Mouse (Mus musculus): ENCODE results near the gene Otx2. TPM values are rescaled to one million over a fixed set of nuclear protein-coding genes. Genes with fewer than 3 reads are reported as not detected.
A peak's percentile ranks its signal among the peaks of the same experiment; 100 is the strongest.

Gene Otx2
- polyA plus RNA-seq, 1 experiment, result 45.0 TPM

GRCm38 (mm10) chr14:48670761-48671479 is 2.7 kb downstream of the Otx2 start:
- peaks cover 35% of the 10 kb centered on the region for H3K27me3 ChIP-seq (ENCODE audit: control insufficient read depth, insufficient read depth, low read length, poor library complexity, severe bottlenecking)
- H3K36me3 ChIP-seq (ENCODE audit: control insufficient read depth, insufficient read depth, low read length, poor library complexity, severe bottlenecking), result no peaks in the 10 kb centered on the region
- TF ChIP-seq EP300 (IDR thresholded peaks at IDR 0.05; ENCODE audit: insufficient read depth, low read depth, low read length) (no peak), CTCF (IDR thresholded peaks at IDR 0.05; ENCODE audit: low read depth, low read length) (no peak), POLR2A (IDR thresholded peaks at IDR 0.05; ENCODE audit: insufficient read depth, low read length) (no peak)
- H3K4me3 ChIP-seq (ENCODE audit: low read depth, low read length), result no peak overlapping the region
- no peaks in the 10 kb centered on the region for H3K4me1 ChIP-seq (ENCODE audit: control insufficient read depth, insufficient read depth, low read length)
- H3K27ac ChIP-seq (ENCODE audit: insufficient read depth, low read length), result no peak overlapping the region
- no peaks in the 10 kb centered on the region for H3K9me3 ChIP-seq (replicated peaks; ENCODE audit: control insufficient read depth, insufficient read depth, low read length, poor library complexity, severe bottlenecking)
- no peak overlapping the region for H3K9ac ChIP-seq (ENCODE audit: low read depth, poor library complexity, severe bottlenecking)

- H3K9ac ChIP-seq (ENCODE audit: low read depth, poor library complexity, severe bottlenecking), result no peak overlapping the region
- no peaks in the 10 kb centered on the region for H3K9me3 ChIP-seq (replicated peaks; ENCODE audit: control insufficient read depth, insufficient read depth, low read length, poor library complexity, severe bottlenecking)
- no peak overlapping the region for H3K27ac ChIP-seq (ENCODE audit: insufficient read depth, low read length)
- TF ChIP-seq EP300 (IDR thresholded peaks at IDR 0.05; ENCODE audit: insufficient read depth, low read depth, low read length), result no peak
- no peak for TF ChIP-seq POLR2A (IDR thresholded peaks at IDR 0.05; ENCODE audit: insufficient read depth, low read length)
- H3K4me1 ChIP-seq (ENCODE audit: control insufficient read depth, insufficient read depth, low read length), result no peaks in the 10 kb centered on the region
- no peaks in the 10 kb centered on the region for H3K36me3 ChIP-seq (ENCODE audit: control insufficient read depth, insufficient read depth, low read length, poor library complexity, severe bottlenecking)
- H3K27me3 ChIP-seq (ENCODE audit: control insufficient read depth, insufficient read depth, low read length, poor library complexity, severe bottlenecking), result peaks cover 39% of the 10 kb centered on the region
- no peak overlapping the region for H3K4me3 ChIP-seq (ENCODE audit: low read depth, low read length)
Observed at GRCm38 (mm10) chr14:48670258-48670630, 3.4 kb downstream of the Otx2 start.

GRCm38 (mm10) chr14:48669541-48670257 is 3.9 kb downstream of the Otx2 start:
- H3K9ac ChIP-seq (ENCODE audit: low read depth, poor library complexity, severe bottlenecking), result no peak overlapping the region
- no peak overlapping the region for H3K4me3 ChIP-seq (ENCODE audit: low read depth, low read length)
- no peak overlapping the region for H3K27ac ChIP-seq (ENCODE audit: insufficient read depth, low read length)
- no peaks in the 10 kb centered on the region for H3K9me3 ChIP-seq (replicated peaks; ENCODE audit: control insufficient read depth, insufficient read depth, low read length, poor library complexity, severe bottlenecking)
- no peaks in the 10 kb centered on the region for H3K36me3 ChIP-seq (ENCODE audit: control insufficient read depth, insufficient read depth, low read length, poor library complexity, severe bottlenecking)
- TF ChIP-seq EP300 (IDR thresholded peaks at IDR 0.05; ENCODE audit: insufficient read depth, low read depth, low read length) (no peak), CTCF (IDR thresholded peaks at IDR 0.05; ENCODE audit: low read depth, low read length) (no peak), POLR2A (IDR thresholded peaks at IDR 0.05; ENCODE audit: insufficient read depth, low read length) (no peak)
- no peaks in the 10 kb centered on the region for H3K4me1 ChIP-seq (ENCODE audit: control insufficient read depth, insufficient read depth, low read length)
- H3K27me3 ChIP-seq (ENCODE audit: control insufficient read depth, insufficient read depth, low read length, poor library complexity, severe bottlenecking), result peaks cover 41% of the 10 kb centered on the region

GRCm38 (mm10) chr14:48668761-48669303 is 4.8 kb downstream of the Otx2 start:
- Histone ChIP-seq H3K9ac (ENCODE audit: low read depth, poor library complexity, severe bottlenecking) (no peak overlapping the region), H3K9me3 (replicated peaks; ENCODE audit: control insufficient read depth, insufficient read depth, low read length, poor library complexity, severe bottlenecking) (no peaks in the 10 kb centered on the region), H3K4me1 (ENCODE audit: control insufficient read depth, insufficient read depth, low read length) (no peaks in the 10 kb centered on the region), H3K27ac (ENCODE audit: insufficient read depth, low read length) (no peak overlapping the region), H3K27me3 (ENCODE audit: control insufficient read depth, insufficient read depth, low read length, poor library complexity, severe bottlenecking) (peaks cover 43% of the 10 kb centered on the region), H3K36me3 (ENCODE audit: control insufficient read depth, insufficient read depth, low read length, poor library complexity, severe bottlenecking) (no peaks in the 10 kb centered on the region), H3K4me3 (ENCODE audit: low read depth, low read length) (peak overlapping the region; percentile 48)
- no peak for TF ChIP-seq POLR2A (IDR thresholded peaks at IDR 0.05; ENCODE audit: insufficient read depth, low read length)
- TF ChIP-seq EP300 (IDR thresholded peaks at IDR 0.05; ENCODE audit: insufficient read depth, low read depth, low read length), result 0 out of 2 replicates have a peak, but pooled peaks have one; percentile 21

GRCm38 (mm10) chr14:48668051-48668481 is 5.6 kb downstream of the Otx2 start:
- no peaks in the 10 kb centered on the region for H3K36me3 ChIP-seq (ENCODE audit: control insufficient read depth, insufficient read depth, low read length, poor library complexity, severe bottlenecking)
- H3K9ac ChIP-seq (ENCODE audit: low read depth, poor library complexity, severe bottlenecking), result no peak overlapping the region
- no peak overlapping the region for H3K27ac ChIP-seq (ENCODE audit: insufficient read depth, low read length)
- peaks cover 45% of the 10 kb centered on the region for H3K27me3 ChIP-seq (ENCODE audit: control insufficient read depth, insufficient read depth, low read length, poor library complexity, severe bottlenecking)
- H3K4me1 ChIP-seq (ENCODE audit: control insufficient read depth, insufficient read depth, low read length), result no peaks in the 10 kb centered on the region
- H3K4me3 ChIP-seq (ENCODE audit: low read depth, low read length), result no peak overlapping the region
- H3K9me3 ChIP-seq (replicated peaks; ENCODE audit: control insufficient read depth, insufficient read depth, low read length, poor library complexity, severe bottlenecking), result no peaks in the 10 kb centered on the region
- TF ChIP-seq EP300 (IDR thresholded peaks at IDR 0.05; ENCODE audit: insufficient read depth, low read depth, low read length), result no peak
- no peak for TF ChIP-seq POLR2A (IDR thresholded peaks at IDR 0.05; ENCODE audit: insufficient read depth, low read length)
- no peak for TF ChIP-seq CTCF (IDR thresholded peaks at IDR 0.05; ENCODE audit: low read depth, low read length)

GRCm38 (mm10) chr14:48667396-48667795 is 6.2 kb downstream of the Otx2 start:
- Histone ChIP-seq H3K27me3 (ENCODE audit: control insufficient read depth, insufficient read depth, low read length, poor library complexity, severe bottlenecking) (peaks cover 39% of the 10 kb centered on the region), H3K4me1 (ENCODE audit: control insufficient read depth, insufficient read depth, low read length) (no peaks in the 10 kb centered on the region), H3K4me3 (ENCODE audit: low read depth, low read length) (no peak overlapping the region)

More at GRCm38 (mm10) chr14:48667396-48667795, 6.2 kb downstream of the Otx2 start:
- TF ChIP-seq POLR2A (IDR thresholded peaks at IDR 0.05; ENCODE audit: insufficient read depth, low read length) (no peak), EP300 (IDR thresholded peaks at IDR 0.05; ENCODE audit: insufficient read depth, low read depth, low read length) (no peak), CTCF (IDR thresholded peaks at IDR 0.05; ENCODE audit: low read depth, low read length) (no peak)
- Histone ChIP-seq H3K27ac (ENCODE audit: insufficient read depth, low read length) (no peak overlapping the region), H3K9me3 (replicated peaks; ENCODE audit: control insufficient read depth, insufficient read depth, low read length, poor library complexity, severe bottlenecking) (no peaks in the 10 kb centered on the region), H3K9ac (ENCODE audit: low read depth, poor library complexity, severe bottlenecking) (no peak overlapping the region), H3K36me3 (ENCODE audit: control insufficient read depth, insufficient read depth, low read length, poor library complexity, severe bottlenecking) (no peaks in the 10 kb centered on the region)
